Mouse (Mus musculus) gastrocnemius, postnatal 4 days (tissue): ENCODE results near the gene Tecr. TPM values are rescaled to one million over a fixed set of nuclear protein-coding genes. Genes with fewer than 3 reads are reported as not detected.
"Not testable (repeated sequence)": the region's sequence is repeated elsewhere in the genome, so short reads cannot be mapped to it uniquely, and the experiment has no call there.

Experiments used
- DNase-seq, 2 experiments: peaks; one replicate each; pipeline ENCODE4 v3.0.0; 2021 to 2022; ENCODE audit warnings: low spot score in 2 of 2, mixed read lengths in 2 of 2
- total RNA-seq, 2 experiments: library from RNA; stranded (reverse); gene quantifications; 2 replicates each; pipeline ENCODE4 v1.2.3; 2021

Tecr gene
- total RNA-seq, 2 experiments from 2014 or later = 276 to 303 TPM

- no peak for DNase-seq
Measured at GRCm38 (mm10) chr8:83584771-83585170, 23.0 kb downstream of the Tecr start.

GRCm38 (mm10) chr8:83583236-83583635 lies 24.5 kb downstream of the Tecr start:
- no peak for DNase-seq

- no peak for DNase-seq
Measured at GRCm38 (mm10) chr8:83582226-83582625, 25.5 kb downstream of the Tecr start.

GRCm38 (mm10) chr8:83580826-83581225 lies 26.9 kb downstream of the Tecr start:
- DNase-seq = peak in 1 of 2 experiments; percentile 5

- peak in 1 of 2 experiments; percentile 4 for DNase-seq
Measured at GRCm38 (mm10) chr8:83579676-83580075, 28.1 kb downstream of the Tecr start.

- DNase-seq = peak in 1 of 2 experiments; percentile 7
Measured at GRCm38 (mm10) chr8:83578131-83579055, 29.4 kb downstream of the Tecr start.

GRCm38 (mm10) chr8:83577384-83577791 lies 30.4 kb downstream of the Tecr start:
- no peak for DNase-seq

GRCm38 (mm10) chr8:83576921-83577320 lies 30.9 kb downstream of the Tecr start:
- DNase-seq = no peak

GRCm38 (mm10) chr8:83576516-83576895 lies 31.3 kb downstream of the Tecr start:
- no peak for DNase-seq

GRCm38 (mm10) chr8:83575561-83576515 lies 31.9 kb downstream of the Tecr start:
- no peak for DNase-seq

- no peak for DNase-seq
Measured at GRCm38 (mm10) chr8:83574631-83575315, 33.0 kb downstream of the Tecr start.

GRCm38 (mm10) chr8:83573140-83573875 lies 34.5 kb downstream of the Tecr start:
- no peak for DNase-seq

GRCm38 (mm10) chr8:83572246-83572812 lies 35.4 kb downstream of the Tecr start:
- no peak for DNase-seq

- DNase-seq = no peak
Measured at GRCm38 (mm10) chr8:83571791-83572190, 36.0 kb downstream of the Tecr start.

- DNase-seq = not testable (repeated sequence)
Measured at GRCm38 (mm10) chr8:83571001-83571340, 36.8 kb downstream of the Tecr start.

- DNase-seq = no peak
Measured at GRCm38 (mm10) chr8:83570272-83571000, 37.3 kb downstream of the Tecr start.

GRCm38 (mm10) chr8:83569165-83569564 lies 38.6 kb downstream of the Tecr start:
- DNase-seq = no peak

- DNase-seq = no peak
Measured at GRCm38 (mm10) chr8:83568755-83569154, 39.0 kb downstream of the Tecr start.

GRCm38 (mm10) chr8:83568128-83568527 lies 39.6 kb downstream of the Tecr start:
- DNase-seq = no peak
